Mouse (Mus musculus) v-Abl transformed pro-B cells (cell line): Measurements from ENCODE around the gene Metrnl.

ENCODE experiments used
- in situ Hi-C, 2 experiments: fragments of 400-800 bp; cut with MboI; formaldehyde crosslinking; loops; one replicate each; pipeline ENCODE4 v1.15.1; 2025; ENCODE audit not compliant: unreplicated experiment in 2 of 2

Gene Metrnl

GRCm38 (mm10) chr11:121720752-121721151 lies 19.4 kb downstream of the Metrnl start:
- in situ Hi-C loops: no loop called here

- in situ Hi-C loops: no loop called here
Observed at GRCm38 (mm10) chr11:121722434-121722833, 21.1 kb downstream of the Metrnl start.

- in situ Hi-C loops: no loop called here
Observed at GRCm38 (mm10) chr11:121726625-121727024, 25.3 kb downstream of the Metrnl start.

GRCm38 (mm10) chr11:121734184-121734583 lies 32.8 kb downstream of the Metrnl start:
- in situ Hi-C loops: no loop called here

- in situ Hi-C loops: no loop called here
Observed at GRCm38 (mm10) chr11:121734892-121735291, 33.5 kb downstream of the Metrnl start.

GRCm38 (mm10) chr11:121738616-121739015 lies 37.3 kb downstream of the Metrnl start:
- in situ Hi-C loops: no loop called here

GRCm38 (mm10) chr11:121740906-121741305 lies 39.6 kb downstream of the Metrnl start:
- in situ Hi-C loops: no loop called here

GRCm38 (mm10) chr11:121741433-121741832 lies 40.1 kb downstream of the Metrnl start:
- in situ Hi-C loops: no loop called here

- in situ Hi-C loops: no loop called here
Observed at GRCm38 (mm10) chr11:121743113-121743512, 41.8 kb downstream of the Metrnl start.

GRCm38 (mm10) chr11:121743915-121744628 lies 42.7 kb downstream of the Metrnl start:
- in situ Hi-C loops: no loop called here

- in situ Hi-C loops: loop anchor here in 1 of 2 experiments (5.0 kb wide), 1 partner anchor 270 kb away; no protein-coding TSS in a partner anchor
Observed at GRCm38 (mm10) chr11:121746941-121747494, 45.7 kb downstream of the Metrnl start.

GRCm38 (mm10) chr11:121748003-121748684 lies 46.8 kb downstream of the Metrnl start:
- in situ Hi-C loops: loop anchor here in 1 of 2 experiments (5.0 kb wide), 1 partner anchor 271 kb away; no protein-coding TSS in a partner anchor
